Mouse (Mus musculus) hindbrain, embryonic 15.5 days (tissue): ENCODE results near the gene Arhgap24. TPM values are rescaled to one million over a fixed set of nuclear protein-coding genes. Genes with fewer than 3 reads are reported as not detected.
"Not testable (repeated sequence)": the region's sequence is repeated elsewhere in the genome, so short reads cannot be mapped to it uniquely, and the experiment has no call there.

Source experiments
- ATAC-seq: fragments of 200-750 bp; cut with Nextera tagmentation; 2 replicates; pipeline ENCODE4 v1.8.0; 2017; ENCODE audit warnings: low read depth, moderate number of reproducible peaks, moderate TSS enrichment; ENCODE audit not compliant: low FRiP score
- H3K27ac ChIP-seq: fragments of 300-500 bp; sonication (generic); replicated peaks from 2 replicates; pipeline ENCODE4 v1.5.1; 2015; ENCODE audit warnings: mild to moderate bottlenecking, inconsistent platforms
- H3K27me3 ChIP-seq: fragments of 300-500 bp; sonication (generic); 2 replicates; pipeline ENCODE4 v1.6.1; 2015; ENCODE audit warnings: control low read depth, inconsistent platforms
- H3K36me3 ChIP-seq: fragments of 300-500 bp; sonication (generic); 2 replicates; pipeline ENCODE4 v1.6.1; 2015; ENCODE audit warnings: control low read depth, inconsistent platforms
- H3K4me1 ChIP-seq: fragments of 300-500 bp; sonication (generic); replicated peaks from 2 replicates; pipeline ENCODE4 v1.6.1; 2015; ENCODE audit warnings: control low read depth, inconsistent platforms
- H3K4me2 ChIP-seq: fragments of 300-500 bp; sonication (generic); 2 replicates; pipeline ENCODE4 v1.6.1; 2015; ENCODE audit warnings: moderate library complexity, mild to moderate bottlenecking, inconsistent platforms
- H3K4me3 ChIP-seq: fragments of 300-500 bp; sonication (generic); 2 replicates; pipeline ENCODE4 v1.5.1; 2015; ENCODE audit warnings: mild to moderate bottlenecking, inconsistent platforms
- H3K9ac ChIP-seq: fragments of 300-500 bp; sonication (generic); 2 replicates; pipeline ENCODE4 v1.6.1; 2015; ENCODE audit warnings: inconsistent platforms
- H3K9me3 ChIP-seq: fragments of 300-500 bp; sonication (generic); 2 replicates; pipeline ENCODE4 v1.6.1; 2016; ENCODE audit warnings: control low read depth, inconsistent platforms
- WGBS: fragments of 180-500 bp; shearing (Covaris S2); methylation state at CpG from one replicate; pipeline ENCODE4 v1.1.7; 2015; 5-methylcytosine and 5-hydroxymethylcytosine counted together
- polyA plus RNA-seq: library from polyadenylated mRNA; unstranded; fragments of >200 nt; fragmentation: Nextera tagmentation; extraction: Ambion mirVana; gene quantifications from 2 replicates; pipeline ENCODE4 v1.2.1, GENCODE M21; 2015

Arhgap24 gene
- polyA plus RNA-seq, 1 experiment from 2014 or later: 11.5 TPM

GRCm38 (mm10) chr5:102844731-102845598, 363.8 kb downstream of the Arhgap24 start:
- Histone ChIP-seq H3K4me1 (peaks cover 42% of the 10 kb centered on the region), H3K4me3 (peak overlapping the region; percentile 51), H3K36me3 (no peaks in the 10 kb centered on the region), H3K9ac (peak overlapping the region; percentile 60), H3K27ac (peak overlapping the region; percentile 87), H3K9me3 (no peaks in the 10 kb centered on the region), H3K27me3 (no peaks in the 10 kb centered on the region), H3K4me2 (peak overlapping the region; percentile 82)
- ATAC-seq: peak; percentile 95
- WGBS: 1% methylated on average over 21 of the region's 21 CpGs

GRCm38 (mm10) chr5:102845800-102846199, 364.6 kb downstream of the Arhgap24 start:
- H3K27me3 ChIP-seq: no peaks in the 10 kb centered on the region
- no peaks in the 10 kb centered on the region for H3K9me3 ChIP-seq
- peak overlapping the region; percentile 51 for H3K4me3 ChIP-seq
- H3K36me3 ChIP-seq: no peaks in the 10 kb centered on the region
- WGBS: 14% methylated on average over 11 of the region's 11 CpGs
- H3K4me1 ChIP-seq: peaks cover 42% of the 10 kb centered on the region
- no peak for ATAC-seq
- H3K27ac ChIP-seq: peak overlapping the region; percentile 87
- H3K4me2 ChIP-seq: peak overlapping the region; percentile 82
- peak overlapping the region; percentile 60 for H3K9ac ChIP-seq

GRCm38 (mm10) chr5:102847859-102848258, 366.7 kb downstream of the Arhgap24 start:
- peak overlapping the region; percentile 37; the same call in 1 of the 2 replicates for H3K9ac ChIP-seq
- no peak for ATAC-seq
- H3K27me3 ChIP-seq: no peaks in the 10 kb centered on the region
- H3K4me2 ChIP-seq: peak overlapping the region; percentile 82
- H3K36me3 ChIP-seq: no peaks in the 10 kb centered on the region
- peak overlapping the region; percentile 64 for H3K27ac ChIP-seq
- H3K9me3 ChIP-seq: no peaks in the 10 kb centered on the region
- peaks cover 42% of the 10 kb centered on the region for H3K4me1 ChIP-seq
- H3K4me3 ChIP-seq: peak overlapping the region; percentile 51
- WGBS: 57% methylated on average over 4 of the region's 4 CpGs

GRCm38 (mm10) chr5:102851761-102852160, 370.6 kb downstream of the Arhgap24 start:
- no peak overlapping the region for H3K9ac ChIP-seq
- WGBS: 77% methylated on average over 2 of the region's 2 CpGs
- no peak overlapping the region for H3K4me3 ChIP-seq
- no peaks in the 10 kb centered on the region for H3K36me3 ChIP-seq
- H3K9me3 ChIP-seq: no peaks in the 10 kb centered on the region
- H3K27me3 ChIP-seq: no peaks in the 10 kb centered on the region
- H3K4me1 ChIP-seq: peaks cover 26% of the 10 kb centered on the region
- H3K27ac ChIP-seq: no peak overlapping the region
- H3K4me2 ChIP-seq: no peak overlapping the region
- no peak for ATAC-seq

- no peaks in the 10 kb centered on the region for H3K36me3 ChIP-seq
- no peak for ATAC-seq
- peaks cover 11% of the 10 kb centered on the region; the same call in 1 of the 2 replicates for H3K4me1 ChIP-seq
- no peak overlapping the region for H3K4me3 ChIP-seq
- H3K9me3 ChIP-seq: no peaks in the 10 kb centered on the region
- H3K4me2 ChIP-seq: no peak overlapping the region
- H3K27me3 ChIP-seq: no peaks in the 10 kb centered on the region
- no peak overlapping the region for H3K27ac ChIP-seq
- WGBS: 79% methylated on average over 1 of the region's 1 CpGs
- no peak overlapping the region for H3K9ac ChIP-seq
Measured at GRCm38 (mm10) chr5:102853750-102854149, 372.6 kb downstream of the Arhgap24 start.

GRCm38 (mm10) chr5:102855805-102856204, 374.6 kb downstream of the Arhgap24 start:
- H3K27ac ChIP-seq: no peak overlapping the region
- no peak for ATAC-seq
- no peak overlapping the region for H3K9ac ChIP-seq
- no peaks in the 10 kb centered on the region for H3K9me3 ChIP-seq
- H3K4me3 ChIP-seq: no peak overlapping the region
- WGBS: 26% methylated on average over 10 of the region's 10 CpGs
- H3K27me3 ChIP-seq: no peaks in the 10 kb centered on the region
- H3K4me1 ChIP-seq: peaks cover 11% of the 10 kb centered on the region; the same call in 1 of the 2 replicates
- H3K36me3 ChIP-seq: no peaks in the 10 kb centered on the region
- peak overlapping the region; percentile 40 for H3K4me2 ChIP-seq

- peaks cover 11% of the 10 kb centered on the region; the same call in 1 of the 2 replicates for H3K4me1 ChIP-seq
- ATAC-seq: no peak
- H3K4me3 ChIP-seq: no peak overlapping the region
- H3K9me3 ChIP-seq: no peaks in the 10 kb centered on the region
- H3K27ac ChIP-seq: no peak overlapping the region
- H3K4me2 ChIP-seq: no peak overlapping the region
- no peaks in the 10 kb centered on the region for H3K27me3 ChIP-seq
- no peak overlapping the region for H3K9ac ChIP-seq
- H3K36me3 ChIP-seq: no peaks in the 10 kb centered on the region
Measured at GRCm38 (mm10) chr5:102858047-102858446, 376.9 kb downstream of the Arhgap24 start.

- no peak overlapping the region for H3K4me3 ChIP-seq
- H3K9ac ChIP-seq: no peak overlapping the region
- 84% methylated on average over 11 of the region's 11 CpGs for WGBS
- peaks cover 11% of the 10 kb centered on the region; the same call in 1 of the 2 replicates for H3K4me1 ChIP-seq
- no peaks in the 10 kb centered on the region for H3K36me3 ChIP-seq
- no peak overlapping the region for H3K27ac ChIP-seq
- no peak overlapping the region for H3K4me2 ChIP-seq
- H3K27me3 ChIP-seq: no peaks in the 10 kb centered on the region
- no peaks in the 10 kb centered on the region for H3K9me3 ChIP-seq
- no peak for ATAC-seq
Measured at GRCm38 (mm10) chr5:102859749-102860148, 378.6 kb downstream of the Arhgap24 start.

GRCm38 (mm10) chr5:102868196-102868595, 387.0 kb downstream of the Arhgap24 start:
- Histone ChIP-seq H3K27me3 (no peaks in the 10 kb centered on the region), H3K9me3 (no peaks in the 10 kb centered on the region), H3K4me2 (no peak overlapping the region), H3K4me1 (no peaks in the 10 kb centered on the region), H3K27ac (no peak overlapping the region), H3K4me3 (no peak overlapping the region), H3K36me3 (no peaks in the 10 kb centered on the region), H3K9ac (no peak overlapping the region)
- 52% methylated on average over 5 of the region's 5 CpGs for WGBS
- no peak for ATAC-seq

- not testable (repeated sequence) for H3K27ac ChIP-seq, H3K9ac ChIP-seq, H3K9me3 ChIP-seq, H3K36me3 ChIP-seq, ATAC-seq, H3K27me3 ChIP-seq, H3K4me3 ChIP-seq, H3K4me2 ChIP-seq, H3K4me1 ChIP-seq
- WGBS: 89% methylated on average over 9 of the region's 9 CpGs
Measured at GRCm38 (mm10) chr5:102872996-102873395, 391.8 kb downstream of the Arhgap24 start.

- Histone ChIP-seq H3K27me3 (no peaks in the 10 kb centered on the region), H3K9me3 (no peaks in the 10 kb centered on the region), H3K4me2 (no peak overlapping the region), H3K9ac (no peak overlapping the region), H3K4me1 (no peaks in the 10 kb centered on the region), H3K4me3 (no peak overlapping the region), H3K36me3 (no peaks in the 10 kb centered on the region), H3K27ac (no peak overlapping the region)
- ATAC-seq: peak; percentile 59; the same call in 1 of the 2 replicates
- 43% methylated on average over 11 of the region's 11 CpGs for WGBS
Measured at GRCm38 (mm10) chr5:102874605-102875298, 393.6 kb downstream of the Arhgap24 start.

- Histone ChIP-seq H3K9me3 (no peaks in the 10 kb centered on the region), H3K9ac (no peak overlapping the region), H3K27ac (no peak overlapping the region), H3K4me2 (no peak overlapping the region), H3K36me3 (no peaks in the 10 kb centered on the region), H3K4me1 (no peaks in the 10 kb centered on the region), H3K27me3 (no peaks in the 10 kb centered on the region), H3K4me3 (no peak overlapping the region)
- 69% methylated on average over 16 of the region's 16 CpGs for WGBS
- ATAC-seq: no peak
Measured at GRCm38 (mm10) chr5:102875628-102876027, 394.4 kb downstream of the Arhgap24 start.
